Mouse (Mus musculus) kidney, embryonic 14.5 days (tissue): ENCODE measurements around the gene Cdkn2c. TPM values are rescaled to one million over a fixed set of nuclear protein-coding genes. Genes with fewer than 3 reads are reported as not detected.

ENCODE experiments used
- ATAC-seq: fragments of 200-750 bp; cut with Nextera tagmentation; 2 replicates; pipeline ENCODE4 v1.8.0; 2017; ENCODE audit warnings: moderate number of reproducible peaks, mild to moderate bottlenecking, moderate TSS enrichment, moderate library complexity; ENCODE audit not compliant: low FRiP score, low TSS enrichment
- H3K27ac ChIP-seq: fragments of 300-500 bp; sonication (generic); 2 replicates; pipeline ENCODE4 v1.5.1; 2014; ENCODE audit warnings: low read depth, mild to moderate bottlenecking, low read length, moderate library complexity, mixed read lengths
- H3K27me3 ChIP-seq: fragments of 300-500 bp; sonication (generic); 2 replicates; pipeline ENCODE4 v1.6.1; 2014; ENCODE audit warnings: mild to moderate bottlenecking, low read length; ENCODE audit not compliant: control insufficient read depth, insufficient read depth
- H3K36me3 ChIP-seq: fragments of 300-500 bp; sonication (generic); 2 replicates; pipeline ENCODE4 v1.6.1; 2014; ENCODE audit warnings: low read length, mixed read lengths; ENCODE audit not compliant: control insufficient read depth, insufficient read depth
- H3K4me1 ChIP-seq: fragments of 300-500 bp; sonication (generic); 2 replicates; pipeline ENCODE4 v1.6.1; 2014; ENCODE audit warnings: low read length, mixed read lengths; ENCODE audit not compliant: control insufficient read depth, insufficient read depth
- H3K4me2 ChIP-seq: fragments of 300-500 bp; sonication (generic); replicated peaks from 2 replicates; pipeline ENCODE4 v1.6.1; 2014; ENCODE audit warnings: low read depth, mild to moderate bottlenecking, low read length
- H3K4me3 ChIP-seq: fragments of 300-500 bp; sonication (generic); 2 replicates; pipeline ENCODE4 v1.5.1; 2014; ENCODE audit warnings: mild to moderate bottlenecking, low read length
- H3K9ac ChIP-seq: fragments of 300-500 bp; sonication (generic); 2 replicates; pipeline ENCODE4 v1.6.1; 2014; ENCODE audit warnings: low read depth, mild to moderate bottlenecking, low read length, moderate library complexity
- H3K9me3 ChIP-seq: fragments of 300-500 bp; sonication (generic); 2 replicates; pipeline ENCODE4 v1.6.1; 2016; ENCODE audit warnings: low read length; ENCODE audit not compliant: control insufficient read depth
- WGBS: fragments of 180-500 bp; shearing (Covaris S2); extraction: QIAGEN DNeasy Blood & Tissue Kit; methylation state at CpG from one replicate; pipeline ENCODE4 v1.1.7; 2014; 5-methylcytosine and 5-hydroxymethylcytosine counted together
- polyA plus RNA-seq: library from polyadenylated mRNA; unstranded; fragments of >200 nt; fragmentation: Nextera tagmentation; extraction: Ambion mirVana; gene quantifications from 2 replicates; pipeline ENCODE4 v1.2.1, GENCODE M21; 2014

The Cdkn2c gene
- polyA plus RNA-seq, 1 experiment from 2014 or later: 2.8 TPM

- Histone ChIP-seq H3K36me3 (no peaks in the 10 kb centered on the region), H3K4me3 (no peak overlapping the region), H3K9me3 (no peaks in the 10 kb centered on the region), H3K27ac (no peak overlapping the region), H3K4me1 (peaks cover 6% of the 10 kb centered on the region; the same call in 1 of the 2 replicates), H3K4me2 (no peak overlapping the region), H3K27me3 (no peaks in the 10 kb centered on the region), H3K9ac (no peak overlapping the region)
- no peak for ATAC-seq
- WGBS: 82% methylated on average over 2 of the region's 2 CpGs
Observed at GRCm38 (mm10) chr4:109674097-109674496, 7.1 kb upstream of the Cdkn2c start.

GRCm38 (mm10) chr4:109671941-109672340 is 5.0 kb upstream of the Cdkn2c start:
- H3K36me3 ChIP-seq: no peaks in the 10 kb centered on the region
- H3K27me3 ChIP-seq: no peaks in the 10 kb centered on the region
- 64% methylated on average over 1 of the region's 1 CpGs for WGBS
- no peaks in the 10 kb centered on the region for H3K4me1 ChIP-seq
- H3K4me3 ChIP-seq: no peak overlapping the region
- ATAC-seq: no peak
- H3K27ac ChIP-seq: no peak overlapping the region
- H3K9ac ChIP-seq: no peak overlapping the region
- H3K4me2 ChIP-seq: no peak overlapping the region
- no peaks in the 10 kb centered on the region for H3K9me3 ChIP-seq

- Histone ChIP-seq H3K27me3 (peaks cover 3% of the 10 kb centered on the region; the same call in 1 of the 2 replicates), H3K4me1 (0 out of 2 replicates have a peak, but pooled peaks cover 3% of the 10 kb centered on the region), H3K9ac (no peak overlapping the region), H3K4me3 (no peak overlapping the region), H3K36me3 (no peaks in the 10 kb centered on the region), H3K4me2 (no peak overlapping the region), H3K9me3 (no peaks in the 10 kb centered on the region), H3K27ac (no peak overlapping the region)
- ATAC-seq: no peak
- WGBS: 74% methylated on average over 2 of the region's 2 CpGs
Observed at GRCm38 (mm10) chr4:109670213-109670612, 3.2 kb upstream of the Cdkn2c start.

- Histone ChIP-seq H3K9ac (peak overlapping the region; percentile 88; the same call in 1 of the 2 replicates), H3K27me3 (peaks cover 11% of the 10 kb centered on the region), H3K4me1 (0 out of 2 replicates have a peak, but pooled peaks cover 3% of the 10 kb centered on the region), H3K4me3 (peak overlapping the region; percentile 63), H3K27ac (no peak overlapping the region), H3K36me3 (no peaks in the 10 kb centered on the region), H3K4me2 (peak overlapping the region; percentile 98), H3K9me3 (no peaks in the 10 kb centered on the region)
- 58% methylated on average over 2 of the region's 2 CpGs for WGBS
- no peak for ATAC-seq
Observed at GRCm38 (mm10) chr4:109667518-109667917, 529 bp upstream of the Cdkn2c start.

- Histone ChIP-seq H3K27ac (no peak overlapping the region), H3K4me3 (peak overlapping the region; percentile 63), H3K4me1 (0 out of 2 replicates have a peak, but pooled peaks cover 3% of the 10 kb centered on the region), H3K9me3 (no peaks in the 10 kb centered on the region), H3K27me3 (peaks cover 23% of the 10 kb centered on the region), H3K36me3 (no peaks in the 10 kb centered on the region), H3K9ac (peak overlapping the region; percentile 53), H3K4me2 (peak overlapping the region; percentile 98)
- ATAC-seq: peak; percentile 60
- 1% methylated on average over 37 of the region's 49 CpGs for WGBS
Observed at GRCm38 (mm10) chr4:109665982-109666460, 968 bp downstream of the Cdkn2c start.

GRCm38 (mm10) chr4:109665101-109665981 is 1.6 kb downstream of the Cdkn2c start:
- ATAC-seq: peak; percentile 44
- Histone ChIP-seq H3K4me2 (peak overlapping the region; percentile 98), H3K27ac (no peak overlapping the region), H3K9ac (peak overlapping the region; percentile 53), H3K36me3 (no peaks in the 10 kb centered on the region), H3K4me1 (0 out of 2 replicates have a peak, but pooled peaks cover 3% of the 10 kb centered on the region), H3K27me3 (peaks cover 29% of the 10 kb centered on the region), H3K4me3 (peak overlapping the region; percentile 63), H3K9me3 (no peaks in the 10 kb centered on the region)
- WGBS: under 1% methylated on average over 46 of the region's 49 CpGs

GRCm38 (mm10) chr4:109664091-109664490 is 2.9 kb downstream of the Cdkn2c start:
- H3K27ac ChIP-seq: no peak overlapping the region
- peaks cover 39% of the 10 kb centered on the region for H3K27me3 ChIP-seq
- H3K36me3 ChIP-seq: no peaks in the 10 kb centered on the region
- H3K9me3 ChIP-seq: no peaks in the 10 kb centered on the region
- H3K4me2 ChIP-seq: no peak overlapping the region
- ATAC-seq: no peak
- H3K4me3 ChIP-seq: no peak overlapping the region; the same call in 1 of the 2 replicates
- H3K4me1 ChIP-seq: 0 out of 2 replicates have a peak, but pooled peaks cover 3% of the 10 kb centered on the region
- H3K9ac ChIP-seq: no peak overlapping the region
- WGBS: 8% methylated on average over 5 of the region's 5 CpGs

- ATAC-seq: no peak
- whole genome bisulfite sequencing: 2% methylated on average over 5 of the region's 5 CpGs
- Histone ChIP-seq H3K27me3 (peaks cover 53% of the 10 kb centered on the region), H3K4me2 (no peak overlapping the region), H3K36me3 (no peaks in the 10 kb centered on the region), H3K4me1 (peaks cover 7% of the 10 kb centered on the region; the same call in 1 of the 2 replicates), H3K27ac (no peak overlapping the region), H3K9me3 (no peaks in the 10 kb centered on the region), H3K9ac (no peak overlapping the region), H3K4me3 (no peak overlapping the region)
Observed at GRCm38 (mm10) chr4:109662271-109662670, 4.7 kb downstream of the Cdkn2c start.

- Histone ChIP-seq H3K4me1 (peaks cover 12% of the 10 kb centered on the region; the same call in 1 of the 2 replicates), H3K27ac (no peak overlapping the region), H3K4me3 (no peak overlapping the region), H3K36me3 (no peaks in the 10 kb centered on the region), H3K9ac (no peak overlapping the region), H3K4me2 (no peak overlapping the region), H3K27me3 (peaks cover 64% of the 10 kb centered on the region), H3K9me3 (no peaks in the 10 kb centered on the region)
- 9% methylated on average over 5 of the region's 5 CpGs for WGBS
- no peak for ATAC-seq
Observed at GRCm38 (mm10) chr4:109661183-109661582, 5.8 kb downstream of the Cdkn2c start.
